ENCODE assay signal across 17 mouse cellular contexts in the genomic region with DNA sequence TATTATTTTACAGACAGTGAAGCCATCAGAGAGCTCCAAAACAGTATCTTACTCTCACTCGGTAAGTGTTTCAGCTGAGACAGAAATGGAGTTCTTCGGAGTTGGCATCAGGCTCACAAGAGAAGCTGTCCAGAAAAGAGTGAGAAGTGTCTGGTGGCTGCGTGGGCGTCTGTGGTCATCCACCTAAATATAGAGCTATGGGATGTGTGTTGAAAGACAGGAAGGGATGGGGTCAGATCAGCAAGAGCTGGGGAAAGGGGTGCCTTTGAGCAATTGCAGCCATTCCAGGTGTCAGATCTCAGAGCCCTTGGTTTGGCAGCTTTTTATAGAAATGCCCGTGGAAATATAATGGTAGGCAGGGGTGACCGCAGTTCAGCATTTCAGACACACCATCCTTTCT. TPM values are rescaled to one million over a fixed set of nuclear protein-coding genes. Genes with fewer than 3 reads are reported as not detected.
DNase-seq lines count a peak whose midpoint lies in the region; ATAC-seq lines count a peak whose summit lies in the region.
"Had no signal": no experiment of that assay in that cellular context is flagged by ENCODE, and none has a peak within 500 bp of the region (broad histone marks: within the 10 kb centered on the region; RNA-seq: fewer than 3 reads in every experiment).

No protein-coding gene starts in this region.

- WGBS in forebrain, embryonic 15.5 days = 42% methylated on average over 6 of the region's 6 CpGs
- WGBS in forebrain, embryonic 12.5 days = 47% methylated on average over 6 of the region's 6 CpGs
- 40% methylated on average over 6 of the region's 6 CpGs for WGBS in midbrain, embryonic 13.5 days
- WGBS in kidney, embryonic 14.5 days = 73% methylated on average over 6 of the region's 6 CpGs

- no peaks in the 10 kb centered on the region for H3K36me3 ChIP-seq in forebrain, embryonic 15.5 days
- H3K36me3 ChIP-seq in forebrain, embryonic 12.5 days (replicated peaks) = no peaks in the 10 kb centered on the region
- H3K36me3 ChIP-seq in midbrain, embryonic 13.5 days = no peaks in the 10 kb centered on the region
- H3K36me3 ChIP-seq in kidney, embryonic 14.5 days (ENCODE audit: control insufficient read depth, insufficient read depth, low read length) = no peaks in the 10 kb centered on the region
- H3K36me3 ChIP-seq: G1E; hindbrain, embryonic 15.5 days; lung, embryonic 15.5 days had no signal

- no peak overlapping the region for H3K4me2 ChIP-seq in forebrain, embryonic 15.5 days (replicated peaks)
- no peak overlapping the region for H3K4me2 ChIP-seq in forebrain, embryonic 12.5 days
- H3K4me2 ChIP-seq in midbrain, embryonic 13.5 days (replicated peaks) = no peak overlapping the region
- H3K4me2 ChIP-seq in kidney, embryonic 14.5 days (replicated peaks; ENCODE audit: low read depth, low read length) = no peak overlapping the region
- H3K4me2 ChIP-seq: hindbrain, embryonic 15.5 days; lung, embryonic 15.5 days had no signal

- no peak overlapping the region for H3K9ac ChIP-seq in forebrain, embryonic 15.5 days (replicated peaks)
- no peak overlapping the region for H3K9ac ChIP-seq in forebrain, embryonic 12.5 days
- H3K9ac ChIP-seq in midbrain, embryonic 13.5 days (replicated peaks) = no peak overlapping the region
- no peak overlapping the region for H3K9ac ChIP-seq in kidney, embryonic 14.5 days (ENCODE audit: low read depth, low read length)
- H3K9ac ChIP-seq: hindbrain, embryonic 15.5 days; lung, embryonic 15.5 days had no signal

- H3K27me3 ChIP-seq in forebrain, embryonic 15.5 days = no peaks in the 10 kb centered on the region
- no peaks in the 10 kb centered on the region for H3K27me3 ChIP-seq in forebrain, embryonic 12.5 days
- no peaks in the 10 kb centered on the region for H3K27me3 ChIP-seq in midbrain, embryonic 13.5 days
- no peaks in the 10 kb centered on the region for H3K27me3 ChIP-seq in kidney, embryonic 14.5 days (ENCODE audit: control insufficient read depth, insufficient read depth, low read length)
- H3K27me3 ChIP-seq: hindbrain, embryonic 15.5 days; lung, embryonic 15.5 days had no signal

- 0 out of 2 replicates have a peak, but pooled peaks have one; percentile 33 for ATAC-seq in forebrain, embryonic 15.5 days (replicated peaks)
- no peak for ATAC-seq in forebrain, embryonic 12.5 days (ENCODE audit: low FRiP score)
- no peak for ATAC-seq in midbrain, embryonic 13.5 days
- no peak for ATAC-seq in erythroblast, adult 5-6 weeks (replicated peaks; ENCODE audit: low FRiP score, poor library complexity, severe bottlenecking)
- ATAC-seq in kidney, embryonic 14.5 days (ENCODE audit: low FRiP score, low TSS enrichment) = no peak

- H3K9me3 ChIP-seq in forebrain, embryonic 15.5 days = no peaks in the 10 kb centered on the region
- no peaks in the 10 kb centered on the region for H3K9me3 ChIP-seq in forebrain, embryonic 12.5 days
- H3K9me3 ChIP-seq in midbrain, embryonic 13.5 days = no peaks in the 10 kb centered on the region
- H3K9me3 ChIP-seq in kidney, embryonic 14.5 days (ENCODE audit: control insufficient read depth, low read length) = no peaks in the 10 kb centered on the region
- H3K9me3 ChIP-seq: G1E; hindbrain, embryonic 15.5 days; lung, embryonic 15.5 days had no signal

- H3K27ac ChIP-seq in forebrain, embryonic 15.5 days (replicated peaks) = no peak overlapping the region
- no peak overlapping the region for H3K27ac ChIP-seq in forebrain, embryonic 12.5 days
- H3K27ac ChIP-seq in midbrain, embryonic 13.5 days = peak overlapping the region; percentile 17; the same call in 1 of the 2 replicates
- no peak overlapping the region for H3K27ac ChIP-seq in kidney, embryonic 14.5 days (ENCODE audit: low read depth, low read length)
- H3K27ac ChIP-seq: hindbrain, embryonic 15.5 days; lung, embryonic 15.5 days had no signal

- H3K4me3 ChIP-seq in forebrain, embryonic 15.5 days = no peak overlapping the region
- no peak overlapping the region for H3K4me3 ChIP-seq in forebrain, embryonic 12.5 days (replicated peaks)
- no peak overlapping the region for H3K4me3 ChIP-seq in midbrain, embryonic 13.5 days (replicated peaks)
- no peak overlapping the region for H3K4me3 ChIP-seq in kidney, embryonic 14.5 days (ENCODE audit: low read length)
- H3K4me3 ChIP-seq: hindbrain, embryonic 15.5 days; lung, embryonic 15.5 days had no signal

- H3K4me1 ChIP-seq in forebrain, embryonic 15.5 days = peaks cover 21% of the 10 kb centered on the region
- peaks cover 26% of the 10 kb centered on the region for H3K4me1 ChIP-seq in forebrain, embryonic 12.5 days
- peaks cover 36% of the 10 kb centered on the region for H3K4me1 ChIP-seq in midbrain, embryonic 13.5 days (replicated peaks)
- H3K4me1 ChIP-seq in kidney, embryonic 14.5 days (ENCODE audit: control insufficient read depth, insufficient read depth, low read length) = no peaks in the 10 kb centered on the region
- H3K4me1 ChIP-seq: lung, embryonic 15.5 days had no signal

- DNase-seq in layer of hippocampus, adult 9-10 months (ENCODE audit: low spot score) = peak; percentile 49
- DNase-seq in layer of hippocampus, postnatal 14 days (ENCODE audit: low spot score in 2 of 2) = no peak
- peak; percentile 37 for DNase-seq in brain, adult 2 months (ENCODE audit: low read depth, low spot score)
- DNase-seq: cerebellum, adult 11 months; embryo, embryonic 11 days; gastrocnemius, postnatal 36 days; kidney, adult 2 months; kidney, postnatal 4 days; liver had no signal

RNA-seq across cellular contexts. Expression of gene Celf2, which starts 17.3 kb away (rescaled TPM):
- 322 and 348 TPM in 2 replicates for polyA plus RNA-seq in forebrain, embryonic 15.5 days (2015; fragmentation: Nextera tagmentation; extraction: Ambion mirVana)
- 167 and 168 TPM in 2 replicates for polyA plus RNA-seq in forebrain, embryonic 12.5 days (2016; fragmentation: Nextera tagmentation; extraction: Ambion mirVana)
- total RNA-seq in layer of hippocampus, postnatal 14 days (2021) = 100 to 1,000 TPM; 489 to 533 TPM
- 182 and 198 TPM in 2 replicates for polyA plus RNA-seq in midbrain, embryonic 13.5 days (2015; fragmentation: Nextera tagmentation; extraction: Ambion mirVana)
- total RNA-seq in erythroblast, adult 5-6 weeks (2015; ENCODE audit: low replicate concordance) = 25.1 and 40.5 TPM in 2 replicates
- total RNA-seq in erythroblast, adult 5-6 weeks (2017; ENCODE audit: low replicate concordance) = 14.1 and 20.0 TPM in 2 replicates
- polyA plus RNA-seq in kidney, embryonic 14.5 days (2014; fragmentation: Nextera tagmentation; extraction: Ambion mirVana) = 12.3 TPM in 2 replicates

Comparison
In these comparisons a context has a peak if more than half of its experiments do, and no peak if none do; other contexts are left out.
1. DNase-seq: peak in layer of hippocampus, adult 9-10 months (single experiment) and brain, adult 2 months (single experiment); none in layer of hippocampus, postnatal 14 days (0 of 2).
2. RNA of gene Celf2, which starts 17.3 kb away (polyA plus RNA-seq): 322 to 348 TPM in forebrain, embryonic 15.5 days, 182 to 198 TPM in midbrain, embryonic 13.5 days and 167 to 168 TPM in forebrain, embryonic 12.5 days; 12.3 TPM in kidney, embryonic 14.5 days; every median in the first group is over 10 times any median in the second.